ENCODE assay signal across 2 mouse cellular contexts in the genomic region with DNA sequence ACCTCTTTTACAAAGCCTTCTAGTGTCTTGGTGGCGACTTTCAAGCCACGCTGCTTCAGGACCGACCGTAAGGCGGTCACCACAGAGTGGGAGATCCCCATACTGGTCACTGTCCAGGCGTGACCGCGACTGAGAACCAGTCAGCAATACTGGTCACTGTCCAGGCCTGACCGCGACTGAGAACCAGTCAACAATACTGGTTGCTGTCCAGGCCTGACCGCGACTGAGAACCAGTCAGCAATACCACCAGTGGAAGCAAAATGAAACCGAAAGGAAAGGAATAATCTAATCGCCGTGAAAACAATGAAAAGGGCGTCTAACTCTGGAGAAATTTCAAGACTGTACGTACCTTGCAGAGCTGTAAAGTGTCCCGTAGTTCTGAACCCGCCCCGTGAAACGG.
DNase-seq lines count a peak whose midpoint lies in the region.

No protein-coding gene starts in this region.

- peak; percentile 67 for DNase-seq in MN1 (ENCODE audit: low spot score)
- peak; percentile 68 for DNase-seq in heart, adult 11 months
